Mouse (Mus musculus) erythroblast, embryonic 14.5 days (primary cell): ENCODE data around the gene Amn.

Source experiments
- GATA1 ChIP-seq: IDR thresholded peaks from 2 replicates; pipeline ENCODE4 v1.6.1; 2012; ENCODE audit warnings: low read length, inconsistent platforms, mixed read lengths
- TAL1 ChIP-seq: IDR thresholded peaks from 3 replicates; pipeline ENCODE4 v1.6.1; 2012; ENCODE audit warnings: low read length, inconsistent platforms, mixed read lengths

GRCm38 (mm10) chr12:111276371-111276770, 5.5 kb downstream of the Amn start:
- no peak for TF ChIP-seq TAL1
- no peak for TF ChIP-seq GATA1
